Mouse (Mus musculus): ENCODE measurements around the gene Psors1c2. TPM values are rescaled to one million over a fixed set of nuclear protein-coding genes. Genes with fewer than 3 reads are reported as not detected.
"Not testable (repeated sequence)": the region's sequence is repeated elsewhere in the genome, so short reads cannot be mapped to it uniquely, and the experiment has no call there.

Psors1c2 gene
- under 1 TPM; 0.42 to 0.63 TPM for total RNA-seq (2021)

GRCm38 (mm10) chr17:35532901-35533300, at the start of gene Psors1c2:
Gene Psors1c2 (plus strand): TSS chr17:35533201.
- DNase-seq: no peak

GRCm38 (mm10) chr17:35484066-35484465, 48.9 kb upstream of the Psors1c2 start:
- DNase-seq: peak in 1 of 2 experiments; percentile 38

GRCm38 (mm10) chr17:35485702-35486101, 47.3 kb upstream of the Psors1c2 start:
- no peak for DNase-seq

GRCm38 (mm10) chr17:35486726-35487125, 46.3 kb upstream of the Psors1c2 start:
- DNase-seq: no peak

- no peak for DNase-seq
These were observed 45.0 kb upstream of the Psors1c2 start for GRCm38 (mm10) chr17:35488041-35488440.

GRCm38 (mm10) chr17:35490320-35490719, 42.7 kb upstream of the Psors1c2 start:
- no peak for DNase-seq

GRCm38 (mm10) chr17:35497124-35497523, 35.9 kb upstream of the Psors1c2 start:
- DNase-seq: no peak

- no peak for DNase-seq
These were observed 30.8 kb upstream of the Psors1c2 start for GRCm38 (mm10) chr17:35502226-35502625.

- no peak for DNase-seq
These were observed 30.2 kb upstream of the Psors1c2 start for GRCm38 (mm10) chr17:35502762-35503161.

GRCm38 (mm10) chr17:35503849-35504248, 29.2 kb upstream of the Psors1c2 start:
- no peak for DNase-seq

GRCm38 (mm10) chr17:35504628-35505481, 28.1 kb upstream of the Psors1c2 start:
- no peak for DNase-seq

GRCm38 (mm10) chr17:35505776-35506175, 27.2 kb upstream of the Psors1c2 start, which contains the start of gene Pou5f1:
Gene Pou5f1 (plus strand): TSS chr17:35506018.
- no peak for DNase-seq

GRCm38 (mm10) chr17:35506881-35507280, 26.1 kb upstream of the Psors1c2 start:
- no peak for DNase-seq

- DNase-seq: no peak
These were observed 25.3 kb upstream of the Psors1c2 start for GRCm38 (mm10) chr17:35507556-35508260.

- not testable (repeated sequence) for DNase-seq
These were observed 24.7 kb upstream of the Psors1c2 start for GRCm38 (mm10) chr17:35508279-35508678.

- no peak for DNase-seq
These were observed 23.7 kb upstream of the Psors1c2 start for GRCm38 (mm10) chr17:35509284-35509683.

- no peak for DNase-seq
These were observed 19.9 kb upstream of the Psors1c2 start for GRCm38 (mm10) chr17:35512916-35513626.

- peak; percentile 26 to 33 for DNase-seq
These were observed 19.1 kb upstream of the Psors1c2 start for GRCm38 (mm10) chr17:35513886-35514285.

GRCm38 (mm10) chr17:35514756-35515155, 18.2 kb upstream of the Psors1c2 start:
- no peak for DNase-seq

- DNase-seq: no peak
These were observed 16.9 kb upstream of the Psors1c2 start for GRCm38 (mm10) chr17:35515911-35516640.

GRCm38 (mm10) chr17:35516652-35517500, 16.1 kb upstream of the Psors1c2 start, which contains the start of the genes Tcf19 and Cchcr1:
Gene Tcf19 (minus strand): TSS chr17:35516824.
Gene Cchcr1 (plus strand): TSS chr17:35517100.
- DNase-seq: peak; percentile 93 to 95
